Mouse (Mus musculus) ES-Bruce4 (cell line): ENCODE measurements around the gene Miox. TPM values are rescaled to one million over a fixed set of nuclear protein-coding genes. Genes with fewer than 3 reads are reported as not detected.

ENCODE experiments used
- H3K27ac ChIP-seq: 2 replicates; pipeline ENCODE4 v1.5.1; 2012; ENCODE audit warnings: low read length, inconsistent platforms; ENCODE audit not compliant: insufficient read depth
- H3K27me3 ChIP-seq: 2 replicates; pipeline ENCODE4 v1.6.1; 2012; ENCODE audit warnings: mild to moderate bottlenecking, low read length, inconsistent platforms; ENCODE audit not compliant: control insufficient read depth, poor library complexity, insufficient read depth, severe bottlenecking
- H3K36me3 ChIP-seq: 2 replicates; pipeline ENCODE4 v1.6.1; 2012; ENCODE audit warnings: inconsistent platforms, mild to moderate bottlenecking, low read length, moderate library complexity; ENCODE audit not compliant: control insufficient read depth, poor library complexity, insufficient read depth, severe bottlenecking
- H3K4me1 ChIP-seq: one replicate; pipeline ENCODE4 v1.8.1; 2011; ENCODE audit warnings: low read length; ENCODE audit not compliant: control insufficient read depth, insufficient read depth
- H3K4me3 ChIP-seq: 2 replicates; pipeline ENCODE4 v1.5.1; 2011; ENCODE audit warnings: low read depth, mild to moderate bottlenecking, low read length
- H3K9ac ChIP-seq: 2 replicates; pipeline ENCODE4 v1.6.1; 2012; ENCODE audit warnings: low read depth, mild to moderate bottlenecking, inconsistent platforms; ENCODE audit not compliant: poor library complexity, severe bottlenecking
- H3K9me3 ChIP-seq: replicated peaks from 2 replicates; pipeline ENCODE4 v1.6.1; 2012; ENCODE audit warnings: mild to moderate bottlenecking, low read length, inconsistent platforms; ENCODE audit not compliant: control insufficient read depth, poor library complexity, insufficient read depth, severe bottlenecking
- CTCF ChIP-seq: IDR thresholded peaks from one replicate; pipeline ENCODE4 v1.8.1; 2011; ENCODE audit warnings: low read depth, low read length
- EP300 ChIP-seq: IDR thresholded peaks from 2 replicates; pipeline ENCODE4 v1.6.1; 2011; ENCODE audit warnings: low read depth, low read length; ENCODE audit not compliant: insufficient read depth
- POLR2A ChIP-seq: IDR thresholded peaks from one replicate; pipeline ENCODE4 v1.8.1; 2011; ENCODE audit warnings: low read length; ENCODE audit not compliant: insufficient read depth
- polyA plus RNA-seq: library from polyadenylated mRNA; stranded (reverse); fragments of >200 nt; gene quantifications from 2 replicates; pipeline ENCODE4 v1.2.4, GENCODE M21; 2011; ENCODE audit warnings: low read depth; ENCODE audit not compliant: missing spikeins, insufficient read depth, insufficient read length

Gene Miox
- polyA plus RNA-seq: not detected in 2 replicates

DNA sequence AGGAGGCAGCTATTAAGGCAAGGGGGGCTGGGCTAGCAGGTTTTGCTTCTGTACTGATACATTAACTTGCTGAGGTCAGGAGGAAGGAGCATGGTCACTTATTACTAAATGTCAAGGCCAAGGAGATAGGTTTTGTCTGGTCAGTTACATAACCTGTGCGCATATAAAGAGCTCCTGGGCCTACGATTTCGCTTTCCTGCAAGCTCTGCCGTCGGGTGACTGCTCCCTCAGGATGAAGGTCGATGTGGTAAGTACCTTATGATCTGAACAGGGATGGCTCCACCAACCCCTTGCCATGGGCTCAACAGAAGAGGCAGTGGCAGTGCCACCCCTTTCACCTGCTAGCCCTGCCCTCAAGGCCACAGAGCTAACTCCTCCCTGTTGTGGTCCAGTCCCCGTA is at the start of gene Miox:
Gene Miox (plus strand): TSS at position 128 of the 400 bp plus-strand sequence.
- Histone ChIP-seq H3K9me3 (no peaks in the 10 kb centered on the region), H3K4me3 (no peak within 1 kb of the TSS), H3K9ac (no peak within 1 kb of the TSS), H3K27me3 (no peaks in the 10 kb centered on the region), H3K27ac (no peak within 1 kb of the TSS), H3K4me1 (no peaks in the 10 kb centered on the region), H3K36me3 (no peaks in the 10 kb centered on the region)
- TF ChIP-seq POLR2A (no peak), EP300 (no peak), CTCF (no peak)

DNA sequence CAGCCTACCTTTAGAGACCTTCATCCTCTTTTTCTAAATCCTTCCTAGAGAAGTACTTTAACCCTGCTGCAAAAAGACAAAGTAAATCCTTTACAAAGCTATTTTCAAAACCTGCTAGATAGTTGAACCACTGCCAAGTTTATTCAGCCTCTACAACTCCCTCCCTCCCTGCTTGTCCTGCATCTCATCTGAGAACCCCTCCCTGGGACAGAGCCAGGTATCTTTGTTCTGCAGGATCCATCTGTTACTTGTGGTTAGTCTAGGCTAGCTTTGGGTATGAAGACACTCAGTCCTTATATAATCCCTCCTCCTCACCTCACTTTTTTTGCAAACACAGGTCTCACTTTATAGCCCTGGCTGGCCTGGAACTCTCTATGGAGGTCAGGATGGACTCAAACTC is 49.2 kb upstream of the Miox start:
- TF ChIP-seq POLR2A: no peak
- TF ChIP-seq EP300: no peak
- TF ChIP-seq CTCF: no peak
- Histone ChIP-seq H3K27me3 (no peaks in the 10 kb centered on the region), H3K4me3 (no peak overlapping the region), H3K36me3 (peaks cover 15% of the 10 kb centered on the region), H3K9me3 (no peaks in the 10 kb centered on the region), H3K4me1 (peaks cover 4% of the 10 kb centered on the region), H3K27ac (no peak overlapping the region), H3K9ac (no peak overlapping the region)

DNA sequence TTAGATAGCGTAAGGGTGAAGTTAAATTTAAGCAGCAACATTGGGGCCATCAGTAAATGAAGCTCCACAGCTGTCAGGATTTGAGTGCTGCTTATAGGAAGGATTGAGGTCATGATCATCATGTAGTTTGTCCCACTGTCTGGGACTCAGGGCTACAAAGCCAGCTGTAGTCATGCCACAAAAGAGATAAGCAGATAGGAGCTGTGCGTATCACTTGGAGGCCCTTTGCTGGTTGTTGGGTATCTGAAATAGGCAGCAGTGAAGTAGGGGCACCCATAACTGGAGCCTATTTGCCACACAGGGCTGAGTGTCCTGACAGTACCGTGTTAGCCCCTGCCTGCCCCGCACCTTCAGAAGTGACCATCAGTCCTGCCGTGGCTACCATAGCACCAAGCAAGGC is 48.7 kb upstream of the Miox start:
- Histone ChIP-seq H3K9ac (no peak overlapping the region), H3K36me3 (peaks cover 15% of the 10 kb centered on the region), H3K4me1 (peaks cover 4% of the 10 kb centered on the region), H3K27me3 (no peaks in the 10 kb centered on the region), H3K27ac (no peak overlapping the region), H3K4me3 (no peak overlapping the region), H3K9me3 (no peaks in the 10 kb centered on the region)
- no peak for TF ChIP-seq POLR2A
- no peak for TF ChIP-seq CTCF
- no peak for TF ChIP-seq EP300

DNA sequence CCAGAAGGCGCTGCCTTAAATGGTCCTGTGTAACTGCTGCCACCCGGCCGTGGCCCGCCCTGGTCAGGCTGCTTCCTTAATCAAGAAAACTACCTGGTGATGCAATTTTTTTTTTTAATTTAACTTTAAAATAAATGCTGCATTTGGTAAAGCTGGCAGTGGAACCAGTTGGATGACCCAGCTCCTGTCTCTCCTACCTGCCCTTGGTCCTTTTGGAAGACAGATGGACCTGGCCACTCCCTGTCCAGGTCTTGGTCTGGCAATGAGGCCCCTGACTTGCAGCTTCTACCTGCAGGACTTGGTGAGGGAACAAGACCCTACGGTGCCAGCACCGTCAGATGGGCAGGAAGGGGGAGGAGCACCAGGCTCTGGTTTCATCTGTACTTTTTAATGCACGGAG is 48.1 kb upstream of the Miox start:
- no peaks in the 10 kb centered on the region for H3K9me3 ChIP-seq
- no peak for TF ChIP-seq CTCF
- no peak for TF ChIP-seq EP300
- TF ChIP-seq POLR2A: no peak
- no peak overlapping the region for H3K27ac ChIP-seq
- H3K4me3 ChIP-seq: no peak overlapping the region
- no peaks in the 10 kb centered on the region for H3K27me3 ChIP-seq
- H3K4me1 ChIP-seq: peaks cover 4% of the 10 kb centered on the region
- H3K36me3 ChIP-seq: peaks cover 15% of the 10 kb centered on the region
- H3K9ac ChIP-seq: no peak overlapping the region

DNA sequence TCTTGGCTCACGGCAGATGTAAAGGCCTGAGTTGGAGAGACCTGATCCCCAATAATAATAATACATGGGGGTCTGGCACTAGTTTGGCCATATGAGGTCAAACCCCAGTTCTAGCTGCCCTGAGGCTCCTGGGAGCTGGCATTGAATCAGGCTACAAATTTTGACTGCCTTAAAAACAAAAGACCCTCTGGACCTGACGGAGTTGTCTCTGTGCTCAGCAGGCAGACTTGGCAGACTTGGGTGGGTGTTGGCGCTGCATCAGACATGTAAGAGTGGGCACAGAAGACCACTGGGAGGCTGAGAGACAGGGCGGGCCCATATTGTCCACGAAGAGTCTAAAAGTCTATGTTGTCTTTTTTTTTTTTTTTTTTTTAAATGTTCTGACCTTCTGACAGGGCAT is 47.6 kb upstream of the Miox start:
- no peak overlapping the region for H3K9ac ChIP-seq
- H3K27ac ChIP-seq: no peak overlapping the region
- H3K9me3 ChIP-seq: no peaks in the 10 kb centered on the region
- H3K4me1 ChIP-seq: peaks cover 4% of the 10 kb centered on the region
- peaks cover 15% of the 10 kb centered on the region for H3K36me3 ChIP-seq
- no peaks in the 10 kb centered on the region for H3K27me3 ChIP-seq
- H3K4me3 ChIP-seq: no peak overlapping the region
- no peak for TF ChIP-seq POLR2A
- TF ChIP-seq EP300: no peak
- no peak for TF ChIP-seq CTCF

DNA sequence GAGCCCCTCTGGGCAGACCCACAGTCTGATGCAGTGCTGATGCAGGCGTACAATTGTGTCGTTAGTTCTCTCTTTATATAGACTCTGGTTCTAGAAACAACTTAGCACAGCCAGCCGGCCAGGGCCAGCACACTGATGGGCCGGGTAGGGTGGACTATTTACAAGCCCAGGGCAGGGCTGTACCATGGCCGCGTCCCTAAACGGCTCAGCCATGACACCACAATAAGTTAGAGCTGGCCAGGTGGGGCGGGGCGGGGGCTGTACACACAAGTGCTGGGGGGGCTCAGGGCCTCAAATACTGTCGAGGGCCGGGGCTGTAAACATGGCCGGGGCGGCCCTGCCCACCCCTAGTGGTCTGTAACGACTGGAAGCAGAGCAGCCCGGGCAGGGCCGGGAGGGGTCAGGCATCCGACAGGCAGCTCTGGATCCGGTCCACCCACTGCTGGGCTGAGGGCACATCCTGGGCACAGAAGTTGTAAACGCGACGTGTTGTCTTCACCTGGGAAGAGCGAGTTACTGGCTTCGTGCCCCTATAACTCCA is 45.9 kb upstream of the Miox start:
- Histone ChIP-seq H3K9me3 (no peaks in the 10 kb centered on the region), H3K27ac (no peak overlapping the region), H3K9ac (no peak overlapping the region), H3K27me3 (no peaks in the 10 kb centered on the region), H3K36me3 (peaks cover 19% of the 10 kb centered on the region), H3K4me1 (no peaks in the 10 kb centered on the region), H3K4me3 (no peak overlapping the region)
- no peak for TF ChIP-seq POLR2A
- TF ChIP-seq EP300: no peak
- TF ChIP-seq CTCF: no peak

DNA sequence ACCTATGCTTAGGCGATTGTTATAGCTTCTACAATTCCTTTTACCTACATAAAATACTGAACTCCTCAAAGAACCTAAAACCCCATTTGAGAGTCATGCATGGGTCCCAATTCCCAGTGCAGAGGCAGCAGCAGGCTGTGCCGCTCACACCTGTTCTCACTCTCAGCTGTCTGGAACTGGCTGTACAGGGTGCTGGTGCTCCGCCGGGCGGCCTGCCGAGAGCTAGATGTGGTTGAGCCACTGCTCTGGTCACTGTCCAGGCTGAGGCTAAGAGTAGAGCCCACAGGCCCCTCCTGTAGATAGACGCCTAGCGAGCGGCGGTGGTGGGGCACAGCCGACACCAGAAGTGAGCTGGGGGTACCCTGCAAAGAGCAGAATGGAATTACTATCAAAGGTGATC is 44.7 kb upstream of the Miox start:
- H3K9ac ChIP-seq: no peak overlapping the region
- H3K9me3 ChIP-seq: no peaks in the 10 kb centered on the region
- no peak overlapping the region for H3K27ac ChIP-seq
- no peaks in the 10 kb centered on the region for H3K27me3 ChIP-seq
- H3K36me3 ChIP-seq: peaks cover 27% of the 10 kb centered on the region
- TF ChIP-seq EP300: no peak
- TF ChIP-seq POLR2A: no peak
- TF ChIP-seq CTCF: no peak
- no peaks in the 10 kb centered on the region for H3K4me1 ChIP-seq
- no peak overlapping the region for H3K4me3 ChIP-seq
